Mouse (Mus musculus) G1E (cell line): Measurements from ENCODE around the gene Ldlrad3.

ENCODE experiments used
- CTCF ChIP-seq: IDR thresholded peaks from 2 replicates; pipeline ENCODE4 v1.5.1; 2012; ENCODE audit warnings: low read depth, low read length, inconsistent platforms, mixed read lengths
- TAL1 ChIP-seq: conservative IDR thresholded peaks from 2 replicates; pipeline ENCODE4 v1.6.1; 2012; ENCODE audit warnings: low read depth, low read length, inconsistent platforms, mixed read lengths

DNA sequence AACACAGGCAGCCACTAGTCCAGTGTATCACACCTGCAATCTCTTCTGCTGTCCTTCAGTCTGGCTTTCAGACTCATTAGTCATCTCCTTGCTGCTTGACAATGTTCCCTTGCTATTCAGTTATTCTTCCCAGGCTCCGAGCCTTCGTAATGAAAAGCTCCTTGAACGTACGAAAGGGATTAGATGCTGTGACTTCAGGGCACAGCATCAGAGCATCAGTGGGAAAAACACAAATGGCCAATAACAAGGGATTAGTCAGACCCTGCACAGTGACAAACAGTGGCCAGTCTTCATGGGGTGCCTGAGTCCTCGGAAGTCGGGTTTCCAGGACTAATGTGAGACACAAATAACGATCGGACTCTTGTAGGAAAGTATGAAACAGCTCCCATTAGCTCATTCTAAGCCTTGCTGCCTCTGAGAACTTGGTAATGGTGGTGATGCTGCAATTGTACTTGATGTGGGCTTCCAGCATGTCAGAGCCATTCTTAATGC lies 205.7 kb downstream of the Ldlrad3 start:
- TF ChIP-seq CTCF (no peak), TAL1 (no peak)
